Comparison of ENCODE assay signal across 31 mouse cellular contexts in genomic region chr3:141884190-141884589, GRCm38 (mm10).
"Had no signal": no experiment of that assay in that cellular context is flagged by ENCODE, and none has a peak within 500 bp of the region (broad histone marks: within the 10 kb centered on the region; RNA-seq: fewer than 3 reads in every experiment).

No protein-coding gene starts in this region.

- H3K27ac ChIP-seq: heart, embryonic 10.5 days; heart, embryonic 13.5 days; heart, embryonic 15.5 days; hindbrain, embryonic 10.5 days; hindbrain, embryonic 12.5 days; hindbrain, embryonic 13.5 days; hindbrain, embryonic 14.5 days; hindbrain, embryonic 15.5 days; hindbrain, postnatal 0 days; intestine, embryonic 15.5 days; kidney, embryonic 15.5 days; kidney, postnatal 0 days; layer of hippocampus, adult 2 months had no signal

- H3K9me3 ChIP-seq: heart, embryonic 10.5 days; heart, embryonic 12.5 days; heart, embryonic 13.5 days; heart, embryonic 15.5 days; hindbrain, embryonic 10.5 days; hindbrain, embryonic 12.5 days; hindbrain, embryonic 13.5 days; hindbrain, embryonic 15.5 days; intestine, embryonic 15.5 days; kidney, embryonic 15.5 days had no signal

- H3K36me3 ChIP-seq: heart, embryonic 10.5 days; heart, embryonic 12.5 days; heart, embryonic 13.5 days; heart, embryonic 15.5 days; hindbrain, embryonic 12.5 days; hindbrain, embryonic 13.5 days; hindbrain, embryonic 15.5 days; intestine, embryonic 15.5 days; kidney, embryonic 15.5 days had no signal

- H3K4me3 ChIP-seq: heart, embryonic 10.5 days; heart, embryonic 12.5 days; heart, embryonic 13.5 days; heart, embryonic 15.5 days; hindbrain, embryonic 10.5 days; hindbrain, embryonic 12.5 days; hindbrain, embryonic 13.5 days; hindbrain, embryonic 15.5 days; intestine, embryonic 15.5 days; kidney, embryonic 15.5 days; layer of hippocampus, adult 2 months had no signal

- H3K27me3 ChIP-seq: heart, embryonic 12.5 days; heart, embryonic 13.5 days; heart, embryonic 15.5 days; hindbrain, embryonic 12.5 days; hindbrain, embryonic 13.5 days; hindbrain, embryonic 15.5 days; intestine, embryonic 15.5 days; kidney, embryonic 15.5 days had no signal

- H3K4me2 ChIP-seq: heart, embryonic 11.5 days; heart, embryonic 12.5 days; heart, embryonic 13.5 days; heart, embryonic 15.5 days; hindbrain, embryonic 12.5 days; hindbrain, embryonic 13.5 days; hindbrain, embryonic 14.5 days; hindbrain, embryonic 15.5 days; intestine, embryonic 15.5 days; kidney, embryonic 15.5 days had no signal

- H3K4me1 ChIP-seq: heart, embryonic 10.5 days; heart, embryonic 12.5 days; heart, embryonic 13.5 days; heart, embryonic 15.5 days; hindbrain, embryonic 15.5 days; intestine, embryonic 15.5 days had no signal

- H3K9ac ChIP-seq: heart, embryonic 12.5 days; heart, embryonic 13.5 days; heart, embryonic 15.5 days; hindbrain, embryonic 12.5 days; hindbrain, embryonic 13.5 days; hindbrain, embryonic 14.5 days; hindbrain, embryonic 15.5 days; intestine, embryonic 15.5 days; kidney, embryonic 15.5 days had no signal

- DNase-seq: heart, postnatal 10 days; heart, postnatal 14 days; heart, postnatal 36 days; heart, postnatal 4 days; kidney, adult 11 months; kidney, adult 18-20 months; kidney, adult 2 months; kidney, adult 8-10 months; kidney, adult 9 months; kidney, postnatal 10 days; kidney, postnatal 14 days; kidney, postnatal 25 days; kidney, postnatal 36 days; kidney, postnatal 4 days; layer of hippocampus, adult 9-11 months; layer of hippocampus, postnatal 36 days had no signal
